9 mouse cellular contexts compared by ENCODE assay signal in genomic region chr8:109458580-109458979, GRCm38 (mm10). TPM values are rescaled to one million over a fixed set of nuclear protein-coding genes. Genes with fewer than 3 reads are reported as not detected.
DNase-seq lines count a peak whose midpoint lies in the region; ATAC-seq and TF ChIP-seq lines count a peak whose summit lies in the region.
"Had no signal": no experiment of that assay in that cellular context is flagged by ENCODE, and none has a peak within 500 bp of the region (broad histone marks: within the 10 kb centered on the region; RNA-seq: fewer than 3 reads in every experiment).

No protein-coding gene starts in this region.

- H3K4me1 ChIP-seq in heart, embryonic 12.5 days (replicated peaks): peaks cover 5% of the 10 kb centered on the region
- H3K4me1 ChIP-seq in midbrain, embryonic 15.5 days: peaks cover 9% of the 10 kb centered on the region
- H3K4me1 ChIP-seq in midbrain, embryonic 11.5 days (ENCODE audit: control insufficient read depth, insufficient read depth, low read length): peaks cover 3% of the 10 kb centered on the region; the same call in 1 of the 2 replicates
- no peaks in the 10 kb centered on the region for H3K4me1 ChIP-seq in small intestine, adult 2 months (ENCODE audit: control insufficient read depth, insufficient read depth, insufficient read length, low read length)

- no peak for TF ChIP-seq POLR2A in small intestine, adult 2 months (IDR thresholded peaks at IDR 0.05; ENCODE audit: low read depth, low read length)

- H3K9me3 ChIP-seq in heart, embryonic 12.5 days (replicated peaks): no peaks in the 10 kb centered on the region
- no peaks in the 10 kb centered on the region for H3K9me3 ChIP-seq in midbrain, embryonic 15.5 days
- H3K9me3 ChIP-seq in midbrain, embryonic 11.5 days (ENCODE audit: control insufficient read depth, low read length): no peaks in the 10 kb centered on the region
- H3K9me3 ChIP-seq: limb, embryonic 12.5 days had no signal

- H3K4me2 ChIP-seq in heart, embryonic 12.5 days: peak overlapping the region; percentile 27; the same call in 1 of the 2 replicates
- no peak overlapping the region for H3K4me2 ChIP-seq in midbrain, embryonic 15.5 days
- H3K4me2 ChIP-seq in midbrain, embryonic 11.5 days: no peak overlapping the region
- H3K4me2 ChIP-seq: limb, embryonic 12.5 days had no signal

- no peak overlapping the region for H3K4me3 ChIP-seq in heart, embryonic 12.5 days
- no peak overlapping the region for H3K4me3 ChIP-seq in midbrain, embryonic 15.5 days
- no peak overlapping the region for H3K4me3 ChIP-seq in midbrain, embryonic 11.5 days (ENCODE audit: low read depth, low read length)
- H3K4me3 ChIP-seq in small intestine, adult 2 months (ENCODE audit: low read depth, low read length): peak overlapping the region; percentile 27
- H3K4me3 ChIP-seq: limb, embryonic 12.5 days had no signal

- no peak for ATAC-seq in heart, embryonic 12.5 days (ENCODE audit: insufficient number of reproducible peaks, low FRiP score)
- 0 out of 2 replicates have a peak, but pooled peaks have one; percentile 30 for ATAC-seq in midbrain, embryonic 15.5 days (replicated peaks)
- no peak for ATAC-seq in midbrain, embryonic 11.5 days (ENCODE audit: low FRiP score)
- no peak for ATAC-seq in megakaryocyte, adult 5-6 weeks (ENCODE audit: poor library complexity, severe bottlenecking)

- no peak overlapping the region for H3K9ac ChIP-seq in heart, embryonic 12.5 days
- no peak overlapping the region for H3K9ac ChIP-seq in midbrain, embryonic 15.5 days
- no peak overlapping the region for H3K9ac ChIP-seq in midbrain, embryonic 11.5 days (ENCODE audit: low read length)
- H3K9ac ChIP-seq: limb, embryonic 12.5 days had no signal

- TF ChIP-seq CTCF in small intestine, adult 2 months (IDR thresholded peaks at IDR 0.05; ENCODE audit: extremely low read depth, insufficient read length, insufficient replicate concordance, low read depth, low read length): no peak

- DNase-seq in heart, postnatal 25 days (ENCODE audit: low spot score): no peak
- DNase-seq in midbrain, embryonic 11.5 days (ENCODE audit: low spot score, missing footprints): no peak
- peak; percentile 50 to 59 for DNase-seq in cerebellum, postnatal 10 days
- no peak for DNase-seq in urinary bladder, postnatal 36 days (ENCODE audit: low spot score in 2 of 2)

- 74% methylated on average over 12 of the region's 12 CpGs for WGBS in heart, embryonic 12.5 days
- WGBS in midbrain, embryonic 15.5 days: 76% methylated on average over 12 of the region's 12 CpGs
- WGBS in midbrain, embryonic 11.5 days: 83% methylated on average over 12 of the region's 12 CpGs
- 59% methylated on average over 12 of the region's 12 CpGs for WGBS in small intestine, adult 2 months

- H3K27me3 ChIP-seq in heart, embryonic 12.5 days (replicated peaks): no peaks in the 10 kb centered on the region
- H3K27me3 ChIP-seq in midbrain, embryonic 15.5 days (replicated peaks): no peaks in the 10 kb centered on the region
- no peaks in the 10 kb centered on the region for H3K27me3 ChIP-seq in midbrain, embryonic 11.5 days (ENCODE audit: control insufficient read depth, insufficient read depth, low read length)
- H3K27me3 ChIP-seq in small intestine, adult 2 months (ENCODE audit: control insufficient read depth, insufficient read depth, low read length): no peaks in the 10 kb centered on the region
- H3K27me3 ChIP-seq: limb, embryonic 12.5 days had no signal

- no peaks in the 10 kb centered on the region for H3K36me3 ChIP-seq in heart, embryonic 12.5 days
- H3K36me3 ChIP-seq in midbrain, embryonic 15.5 days (replicated peaks): no peaks in the 10 kb centered on the region
- H3K36me3 ChIP-seq in midbrain, embryonic 11.5 days (ENCODE audit: control insufficient read depth, insufficient read depth, low read length): no peaks in the 10 kb centered on the region
- H3K36me3 ChIP-seq in small intestine, adult 2 months (ENCODE audit: control insufficient read depth, insufficient read depth, low read length): no peaks in the 10 kb centered on the region
- H3K36me3 ChIP-seq: limb, embryonic 12.5 days had no signal

- intact Hi-C loops in heart, postnatal 25 days (cut with DNase I): no loop called here

- H3K27ac ChIP-seq in heart, embryonic 12.5 days (ENCODE audit: poor library complexity, severe bottlenecking): no peak overlapping the region
- peak overlapping the region; percentile 49 for H3K27ac ChIP-seq in midbrain, embryonic 15.5 days
- H3K27ac ChIP-seq in midbrain, embryonic 11.5 days (ENCODE audit: low read depth, low read length): no peak overlapping the region
- H3K27ac ChIP-seq in small intestine, adult 2 months (ENCODE audit: insufficient read depth, low read depth, low read length): no peak overlapping the region
- H3K27ac ChIP-seq: limb, embryonic 12.5 days had no signal

RNA-seq across cellular contexts. Expression of gene Pmfbp1, which starts 35.2 kb away (rescaled TPM):
- 0.23 TPM in 1 of 2 replicates, not detected in the other for polyA plus RNA-seq in heart, embryonic 12.5 days (2016; fragmentation: Nextera tagmentation; extraction: Ambion mirVana)
- not detected for total RNA-seq in heart, postnatal 25 days (2021)
- polyA plus RNA-seq in midbrain, embryonic 15.5 days (2015; fragmentation: Nextera tagmentation; extraction: Ambion mirVana): 1.7 and 2.2 TPM in 2 replicates
- polyA plus RNA-seq in midbrain, embryonic 11.5 days (2014; fragmentation: Nextera tagmentation; extraction: Ambion mirVana): 3.1 TPM in 2 replicates
- not detected in 2 replicates for polyA plus RNA-seq in small intestine, adult 2 months (2012; rRNA removed)
- total RNA-seq in megakaryocyte, adult 5-6 weeks (2015): not detected in 2 replicates
- not detected in 2 replicates for total RNA-seq in megakaryocyte, adult 5-6 weeks (2017)

Comparison
In these comparisons a context has a peak if more than half of its experiments do, and no peak if none do; other contexts are left out.
1. DNase-seq: peak in cerebellum, postnatal 10 days (2 of 2); none in heart, postnatal 25 days (single experiment), midbrain, embryonic 11.5 days (single experiment) and urinary bladder, postnatal 36 days (0 of 2).